Mouse (Mus musculus) CD4-positive, CD25-positive, alpha-beta regulatory T cell, adult 4 months (primary cell): ENCODE results near the gene Rnf169. TPM values are rescaled to one million over a fixed set of nuclear protein-coding genes. Genes with fewer than 3 reads are reported as not detected.
"Not testable (repeated sequence)": the region's sequence is repeated elsewhere in the genome, so short reads cannot be mapped to it uniquely, and the experiment has no call there.

Source experiments
- ATAC-seq: one replicate; pipeline ENCODE4 v1.8.0; 2017
- polyA plus RNA-seq, 2 experiments: library from polyadenylated mRNA; unstranded; fragments of 100-300 nt; shearing (Covaris generic); gene quantifications; one replicate each; pipeline ENCODE4 v1.2.1; 2017

Gene Rnf169
- polyA plus RNA-seq, 2 experiments from 2014 or later, result 6.2 to 9.5 TPM

DNA sequence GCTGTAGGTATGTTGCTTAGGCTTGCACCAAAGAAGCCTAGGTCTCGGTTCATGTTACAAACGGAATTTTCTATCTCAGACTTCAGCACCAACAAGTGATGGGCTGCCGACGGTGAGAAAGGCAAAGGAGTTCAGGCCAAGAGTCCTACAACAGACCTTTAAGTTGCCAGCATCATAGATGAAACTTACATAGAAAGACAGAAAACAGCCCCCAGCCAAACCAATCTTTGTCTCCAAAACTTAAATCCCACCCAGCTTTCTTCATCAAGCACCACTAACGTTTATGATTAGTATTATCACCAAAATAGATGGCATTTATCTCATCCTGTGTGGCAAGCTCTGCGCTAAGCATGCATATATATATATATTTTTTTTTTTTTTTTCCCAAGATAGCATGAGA lies 1.2 kb downstream of the Rnf169 start:
- ATAC-seq, result no peak

GRCm38 (mm10) chr7:99978041-99978440 lies 2.2 kb downstream of the Rnf169 start:
- ATAC-seq, result no peak

DNA sequence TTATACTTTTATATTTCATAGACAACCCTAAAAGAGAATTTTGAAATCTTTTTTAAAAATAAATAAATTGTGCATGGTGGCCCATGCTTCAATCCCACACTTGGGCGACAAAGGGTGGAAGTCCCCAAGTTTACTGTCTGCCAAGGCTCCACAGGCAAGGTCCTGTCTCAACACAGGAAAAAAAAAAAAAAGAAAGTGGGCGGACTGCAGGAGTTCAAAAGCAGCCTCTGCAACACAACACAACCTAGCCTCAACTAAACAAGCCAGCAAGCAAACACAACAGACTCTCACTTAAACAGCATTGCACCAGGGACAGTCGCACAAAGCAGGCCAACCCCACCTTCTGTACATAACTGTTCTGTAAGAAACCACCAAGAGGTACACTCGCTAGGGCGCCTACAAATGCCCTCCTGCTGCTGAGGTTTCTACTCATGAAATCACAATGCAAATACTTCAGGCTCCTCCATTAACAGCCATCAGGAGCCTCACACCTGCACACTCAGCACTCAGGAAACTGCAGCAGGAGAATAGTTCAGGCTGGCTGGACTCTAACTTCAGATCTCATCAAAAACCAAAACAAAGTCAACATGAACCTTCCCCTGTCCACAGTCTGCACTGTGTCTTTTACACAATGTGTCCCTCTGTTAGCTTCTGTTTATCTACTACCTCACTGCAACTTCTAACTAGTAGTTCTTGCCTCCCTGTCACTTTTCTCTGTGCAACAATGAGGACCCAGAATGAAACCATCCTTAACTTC lies 4.3 kb downstream of the Rnf169 start:
- no peak for ATAC-seq

- ATAC-seq, result no peak
These were observed 5.9 kb downstream of the Rnf169 start for GRCm38 (mm10) chr7:99974208-99974970.

- not testable (repeated sequence) for ATAC-seq
These were observed 7.3 kb downstream of the Rnf169 start for GRCm38 (mm10) chr7:99972912-99973311.

DNA sequence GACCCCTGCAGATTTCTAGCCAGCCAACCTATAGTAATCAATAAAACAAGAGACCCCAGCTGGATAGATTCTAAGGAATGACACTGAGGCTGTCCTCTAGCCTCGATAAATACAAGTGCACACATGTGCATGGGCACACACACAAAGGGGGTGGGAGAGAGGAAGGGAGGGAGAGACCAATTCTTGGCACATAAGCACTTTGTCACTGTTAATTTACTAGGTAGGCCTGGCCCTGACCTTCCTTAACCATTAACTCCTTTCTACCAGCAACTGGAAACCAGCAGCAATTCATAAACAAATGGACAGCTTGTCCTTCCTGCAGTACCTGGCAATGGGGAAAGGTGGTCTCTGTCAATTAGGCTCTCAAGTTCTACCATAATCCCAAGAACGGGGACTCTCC lies 8.3 kb downstream of the Rnf169 start:
- no peak for ATAC-seq

DNA sequence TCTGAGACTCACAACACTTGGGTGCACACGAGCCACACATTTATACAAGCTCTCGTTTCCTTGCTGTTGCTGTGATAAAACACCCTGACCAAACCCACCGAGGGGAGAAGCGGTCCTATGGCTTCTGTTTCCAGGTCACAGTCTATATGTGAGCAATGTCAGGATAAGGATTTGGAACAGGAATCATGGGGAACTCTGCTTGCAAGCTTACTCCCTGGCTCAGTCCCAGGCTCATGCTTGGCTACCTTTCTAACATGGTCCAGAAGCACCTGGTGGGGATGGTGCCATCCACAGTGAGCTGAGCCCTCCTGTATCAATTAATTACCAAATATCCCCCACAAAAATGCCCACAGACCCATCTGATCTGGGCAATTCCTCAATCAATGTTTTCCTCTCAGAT lies 11.1 kb downstream of the Rnf169 start:
- ATAC-seq, result no peak

GRCm38 (mm10) chr7:99966011-99966721 lies 14.1 kb downstream of the Rnf169 start:
- no peak for ATAC-seq

DNA sequence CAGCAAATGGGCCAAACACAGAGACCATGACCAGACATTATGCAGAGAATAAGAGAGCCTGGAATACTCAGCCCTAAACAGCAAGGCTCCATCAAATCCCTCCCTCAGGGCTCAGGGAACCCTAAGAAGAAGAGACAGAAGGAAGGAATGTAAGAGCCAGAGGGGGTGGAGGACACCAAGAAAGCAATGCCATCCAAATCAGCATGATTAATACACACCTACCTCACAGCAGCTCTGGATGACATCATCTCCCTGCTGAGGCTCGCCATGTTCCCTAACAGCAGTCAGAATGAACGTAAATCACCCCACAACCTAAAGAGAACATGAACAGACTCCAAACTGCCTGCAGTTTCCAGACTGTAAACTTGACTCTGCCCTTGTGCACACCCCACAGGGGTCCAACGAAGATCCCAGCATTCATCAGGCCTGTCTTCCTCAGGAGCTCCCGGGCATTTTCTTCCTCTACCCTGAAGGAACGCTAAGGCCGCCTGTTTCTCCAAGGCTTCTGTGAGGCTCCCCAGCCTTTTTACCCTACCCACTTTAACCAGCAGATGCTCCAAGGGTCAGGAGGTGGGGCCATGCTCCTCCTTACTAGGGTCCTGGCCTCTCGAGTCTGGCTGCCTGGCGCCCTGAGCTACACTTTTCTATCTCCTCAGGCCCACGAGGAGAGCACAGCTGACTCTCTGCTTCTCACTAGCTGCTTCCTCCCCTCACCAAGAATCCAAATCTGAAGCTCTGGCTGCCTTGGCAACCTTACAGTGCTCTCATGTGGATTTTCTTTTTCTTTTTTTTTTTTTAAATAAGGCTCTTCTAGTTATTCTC lies 15.0 kb downstream of the Rnf169 start:
- no peak for ATAC-seq

GRCm38 (mm10) chr7:99963237-99963860 lies 16.9 kb downstream of the Rnf169 start:
- ATAC-seq, result no peak

- no peak for ATAC-seq
These were observed 17.6 kb downstream of the Rnf169 start for GRCm38 (mm10) chr7:99962536-99963236.

DNA sequence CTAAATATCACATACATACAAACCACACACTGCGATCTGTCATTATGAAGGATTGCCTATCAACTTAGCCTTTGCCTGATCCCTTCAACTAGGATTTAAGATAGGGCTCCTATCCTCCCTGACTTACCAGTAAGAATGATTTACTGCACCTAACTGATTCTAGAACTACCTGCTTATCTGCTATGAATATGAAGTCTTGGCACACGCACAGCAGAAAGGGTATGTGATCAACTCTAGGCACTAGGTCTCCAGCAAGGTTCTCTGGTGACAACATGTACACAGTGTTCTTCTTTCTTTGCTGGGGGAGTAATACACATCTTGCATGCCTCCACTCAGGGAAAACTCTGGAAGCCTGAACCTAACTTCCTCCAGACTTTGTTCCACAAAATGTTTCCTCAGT lies 18.7 kb downstream of the Rnf169 start:
- ATAC-seq, result no peak

DNA sequence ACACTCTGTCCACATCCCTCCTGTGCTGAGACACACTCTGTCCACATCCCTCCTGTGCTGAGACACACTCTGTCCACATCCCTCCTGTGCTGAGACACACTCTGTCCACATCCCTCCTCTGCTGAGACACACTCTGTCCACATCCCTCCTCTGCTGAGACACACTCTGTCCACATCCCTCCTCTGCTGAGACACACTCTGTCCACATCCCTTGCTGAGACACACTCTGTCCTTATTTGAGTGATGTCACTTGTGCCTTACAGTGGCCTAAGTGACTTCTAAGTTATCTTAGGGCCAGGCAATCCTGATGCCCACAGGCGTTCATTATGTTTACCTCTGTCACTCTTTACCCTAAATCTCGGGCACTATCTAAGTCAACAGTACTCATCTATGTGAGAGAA lies 19.7 kb downstream of the Rnf169 start:
- ATAC-seq, result not testable (repeated sequence)

DNA sequence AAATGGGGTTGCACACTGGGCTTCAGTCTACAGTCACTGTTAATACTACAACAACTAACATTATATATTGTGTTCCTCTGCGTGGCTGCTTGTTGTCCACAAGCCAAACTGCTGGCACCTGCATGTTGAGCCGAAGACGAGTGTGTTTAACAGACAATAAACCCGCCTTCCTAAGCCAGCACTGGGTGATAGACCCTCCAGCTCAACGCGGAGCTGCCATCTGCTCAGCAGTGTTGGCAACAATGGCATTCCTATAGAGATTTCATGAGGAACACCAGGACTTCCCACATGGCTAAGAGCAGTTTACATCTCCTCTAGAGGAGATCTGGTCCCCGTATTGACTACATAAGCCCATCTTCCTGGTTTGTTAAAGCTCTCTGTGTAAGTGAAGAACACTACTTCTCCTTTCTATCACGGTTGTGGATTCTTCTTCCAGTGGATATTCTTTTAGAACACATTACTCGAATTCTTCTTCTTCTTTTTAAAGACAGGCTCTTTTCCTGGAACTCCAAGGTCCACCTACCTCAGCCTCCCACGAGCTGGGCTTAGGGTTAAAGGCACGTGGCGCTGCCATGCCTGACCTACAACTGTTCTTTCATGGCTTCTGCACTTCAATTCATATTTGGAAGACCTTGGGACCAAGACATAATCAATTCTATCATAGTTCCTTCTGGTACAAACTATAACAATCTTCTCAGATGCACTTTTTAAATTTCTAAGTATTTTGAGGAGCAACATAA lies 22.9 kb downstream of the Rnf169 start:
- no peak for ATAC-seq

- no peak for ATAC-seq
These were observed 24.2 kb downstream of the Rnf169 start for GRCm38 (mm10) chr7:99956095-99956494.

DNA sequence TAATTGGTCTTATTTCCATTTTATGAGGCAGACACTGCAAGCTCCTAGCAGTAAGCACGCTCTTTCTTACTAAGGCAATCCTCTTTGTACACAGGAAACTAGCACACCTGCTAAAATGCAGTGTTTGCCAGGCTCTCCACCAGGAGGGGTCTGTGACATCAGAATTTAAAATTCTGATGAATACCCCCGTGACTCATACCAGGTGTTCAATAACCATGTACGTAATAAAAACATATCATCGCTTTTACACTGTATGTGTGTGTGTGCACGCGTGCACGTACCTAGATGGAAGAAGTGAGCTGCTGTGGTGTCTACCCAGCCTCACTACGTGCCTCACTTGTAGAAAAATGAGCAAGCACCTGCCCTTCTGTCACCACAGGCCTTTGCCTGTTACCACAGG lies 26.0 kb downstream of the Rnf169 start:
- ATAC-seq, result no peak

- ATAC-seq, result no peak
These were observed 26.7 kb downstream of the Rnf169 start for GRCm38 (mm10) chr7:99953442-99954098.

GRCm38 (mm10) chr7:99947329-99947728 lies 32.9 kb downstream of the Rnf169 start:
- ATAC-seq, result no peak

GRCm38 (mm10) chr7:99946356-99946755 lies 33.9 kb downstream of the Rnf169 start:
- ATAC-seq, result peak; percentile 51

DNA sequence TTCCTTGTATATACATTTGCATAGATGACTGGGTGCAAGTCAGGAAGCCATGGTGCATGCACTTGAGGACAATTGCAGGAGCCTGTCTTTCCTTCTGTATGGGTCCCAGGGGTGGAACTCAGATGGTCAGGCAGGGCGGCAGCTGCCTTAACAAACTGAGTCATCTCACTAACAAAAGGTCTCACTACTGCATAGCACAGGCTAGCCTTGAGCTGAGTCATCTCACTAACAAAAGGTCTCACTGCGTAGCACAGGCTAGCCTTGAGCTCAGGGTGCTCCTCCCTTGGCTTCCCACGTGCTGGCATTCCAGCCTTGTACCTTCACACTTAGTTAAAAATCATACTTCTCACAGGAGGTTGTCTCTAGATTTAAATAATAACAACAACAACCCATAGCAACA lies 34.3 kb downstream of the Rnf169 start:
- no peak for ATAC-seq
